Mouse (Mus musculus) midbrain, embryonic 16.5 days (tissue): ENCODE measurements around the gene Ogfod3. TPM values are rescaled to one million over a fixed set of nuclear protein-coding genes. Genes with fewer than 3 reads are reported as not detected.

ENCODE experiments used
- ATAC-seq: fragments of 200-750 bp; cut with Nextera tagmentation; 2 replicates; pipeline ENCODE4 v1.8.0; 2017; ENCODE audit warnings: moderate TSS enrichment
- H3K27ac ChIP-seq: fragments of 300-500 bp; sonication (generic); 2 replicates; pipeline ENCODE4 v1.5.1; 2014; ENCODE audit warnings: mild to moderate bottlenecking, low read length, mixed read lengths
- H3K27me3 ChIP-seq: fragments of 300-500 bp; sonication (generic); 2 replicates; pipeline ENCODE4 v1.6.1; 2014; ENCODE audit warnings: low read depth, low read length, mixed read lengths; ENCODE audit not compliant: control insufficient read depth, insufficient read depth
- H3K36me3 ChIP-seq: fragments of 300-500 bp; sonication (generic); 2 replicates; pipeline ENCODE4 v1.6.1; 2014; ENCODE audit warnings: mild to moderate bottlenecking, low read length, moderate library complexity, mixed read lengths; ENCODE audit not compliant: control insufficient read depth, insufficient read depth
- H3K4me1 ChIP-seq: fragments of 300-500 bp; sonication (generic); 2 replicates; pipeline ENCODE4 v1.6.1; 2014; ENCODE audit warnings: mild to moderate bottlenecking, low read length, mixed read lengths; ENCODE audit not compliant: control insufficient read depth, insufficient read depth
- H3K4me2 ChIP-seq: fragments of 300-500 bp; sonication (generic); 2 replicates; pipeline ENCODE4 v1.6.1; 2014; ENCODE audit warnings: mild to moderate bottlenecking, low read length, mixed read lengths
- H3K4me3 ChIP-seq: fragments of 300-500 bp; sonication (generic); 2 replicates; pipeline ENCODE4 v1.5.1; 2014; ENCODE audit warnings: low read depth, mild to moderate bottlenecking, low read length, moderate library complexity, mixed read lengths
- H3K9ac ChIP-seq: fragments of 300-500 bp; sonication (generic); 2 replicates; pipeline ENCODE4 v1.6.1; 2014; ENCODE audit warnings: low read depth, low read length, mixed read lengths
- H3K9me3 ChIP-seq: fragments of 300-500 bp; sonication (generic); replicated peaks from 2 replicates; pipeline ENCODE4 v1.6.1; 2014; ENCODE audit warnings: mild to moderate bottlenecking, low read length, mixed read lengths; ENCODE audit not compliant: control insufficient read depth, poor library complexity, severe bottlenecking
- WGBS: fragments of 180-500 bp; shearing (Covaris S2); extraction: QIAGEN DNeasy Blood & Tissue Kit; methylation state at CpG from one replicate; pipeline ENCODE4 v1.1.7; 2014; 5-methylcytosine and 5-hydroxymethylcytosine counted together
- polyA plus RNA-seq: library from polyadenylated mRNA; unstranded; fragments of >200 nt; fragmentation: Nextera tagmentation; extraction: Ambion mirVana; gene quantifications from 2 replicates; pipeline ENCODE4 v1.2.1, GENCODE M21; 2015

The Ogfod3 gene
- polyA plus RNA-seq: 24.0 and 27.6 TPM in 2 replicates

DNA sequence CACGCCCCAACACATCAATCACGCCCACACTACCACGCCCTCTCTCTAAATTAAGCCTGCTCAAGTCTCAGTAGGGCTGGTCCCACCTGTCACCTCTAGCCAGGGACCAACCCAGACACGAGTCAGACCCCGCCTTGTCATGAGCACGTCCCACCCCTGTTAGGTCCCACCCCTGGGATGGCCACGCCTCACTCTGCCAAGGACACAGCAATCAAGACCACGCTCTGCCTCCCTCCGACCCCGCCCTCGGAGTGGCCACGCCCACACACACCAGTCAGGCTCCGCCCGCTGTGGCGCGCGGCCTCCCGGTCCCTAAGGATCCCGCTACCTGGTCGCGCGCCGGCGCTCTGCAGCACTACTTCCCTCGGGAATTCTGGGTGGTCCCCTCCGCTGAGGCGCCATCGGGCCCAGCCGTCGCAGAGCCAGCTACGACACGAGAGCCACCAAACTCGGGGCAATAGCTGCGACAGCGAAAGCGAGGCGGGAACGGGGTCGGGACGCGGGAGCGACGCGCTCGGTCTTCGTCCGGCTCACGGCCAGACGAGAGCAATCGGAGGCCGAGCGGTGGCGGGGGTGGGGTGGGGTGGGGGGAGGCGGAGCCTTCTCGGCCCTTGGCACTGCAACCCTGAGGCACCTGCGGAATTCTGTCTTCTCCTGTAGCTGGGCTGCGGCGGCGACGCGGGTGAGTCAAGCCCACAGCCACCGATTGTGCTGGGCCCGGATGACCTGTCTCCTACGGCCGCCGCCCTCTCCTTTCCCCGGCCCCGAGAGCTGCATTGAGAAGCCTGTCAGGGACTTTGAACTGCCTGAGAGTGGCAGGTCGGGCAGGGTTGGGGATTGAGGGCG lies at the start of gene Ogfod3, which contains the start of gene Hexdc:
Gene Ogfod3, minus strand, starts transcription at position 551 of the 846 bp plus-strand sequence.
Gene Hexdc, plus strand, starts transcription at position 273 of the 846 bp plus-strand sequence.
- H3K27me3 ChIP-seq: no peaks in the 10 kb centered on the region
- H3K27ac ChIP-seq: peak within 1 kb of the TSS; percentile 93
- H3K4me2 ChIP-seq: peak within 1 kb of the TSS; percentile 67
- H3K36me3 ChIP-seq: peaks cover 5% of the 10 kb centered on the region; the same call in 1 of the 2 replicates
- peak; percentile 97 for ATAC-seq
- peaks cover 11% of the 10 kb centered on the region; the same call in 1 of the 2 replicates for H3K4me1 ChIP-seq
- H3K9me3 ChIP-seq: no peaks in the 10 kb centered on the region
- peak within 1 kb of the TSS; percentile 79 for H3K4me3 ChIP-seq
- H3K9ac ChIP-seq: peak within 1 kb of the TSS; percentile 91
- under 1% methylated on average over 66 of the region's 70 CpGs for WGBS

DNA sequence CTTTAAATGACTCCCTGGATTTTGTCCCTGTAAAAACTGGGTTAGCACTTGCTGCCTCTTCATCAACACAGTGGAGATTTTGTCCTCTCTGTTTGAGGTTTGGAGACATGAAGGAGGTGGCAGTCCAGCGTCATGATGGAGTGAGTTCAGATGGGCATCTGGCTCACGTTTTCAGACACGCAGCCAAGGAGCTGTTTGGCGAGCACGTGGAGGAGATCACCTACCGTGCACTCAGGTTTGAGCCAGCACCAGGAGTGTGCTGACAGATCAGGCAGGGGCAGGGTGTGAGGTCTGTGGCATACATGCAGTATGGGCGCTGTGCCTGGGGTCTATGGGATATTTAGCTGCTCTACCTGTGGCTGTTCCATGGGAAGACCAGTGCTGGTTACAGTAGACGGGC lies 45.7 kb upstream of the Ogfod3 start:
- Histone ChIP-seq H3K4me1 (no peaks in the 10 kb centered on the region), H3K27me3 (no peaks in the 10 kb centered on the region), H3K27ac (no peak overlapping the region), H3K36me3 (peaks cover 76% of the 10 kb centered on the region), H3K4me3 (no peak overlapping the region), H3K9ac (no peak overlapping the region), H3K4me2 (no peak overlapping the region), H3K9me3 (no peaks in the 10 kb centered on the region)
- ATAC-seq: no peak
- WGBS: 94% methylated on average over 8 of the region's 8 CpGs

DNA sequence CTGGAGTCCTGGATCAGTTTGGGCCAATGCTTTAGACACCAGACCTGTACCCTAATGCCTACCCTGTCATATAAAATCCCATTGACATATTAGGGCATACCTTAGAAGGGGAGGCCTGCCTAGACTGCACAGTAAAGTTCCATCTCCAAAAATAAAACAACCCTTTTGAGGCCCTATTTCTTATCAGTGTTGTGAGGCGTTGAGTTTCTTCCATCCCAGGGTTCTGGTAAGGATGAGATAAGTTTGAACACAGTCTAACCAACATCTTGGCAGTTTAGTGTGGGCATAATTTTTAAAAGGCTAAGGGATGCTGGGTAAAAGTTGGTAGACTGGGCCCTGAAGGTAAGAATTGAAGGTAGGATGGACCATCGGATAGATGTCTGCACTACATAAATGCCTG lies 35.2 kb upstream of the Ogfod3 start:
- 92% methylated on average over 2 of the region's 2 CpGs for WGBS
- H3K27ac ChIP-seq: no peak overlapping the region
- no peaks in the 10 kb centered on the region for H3K27me3 ChIP-seq
- peaks cover 29% of the 10 kb centered on the region for H3K4me1 ChIP-seq
- no peak overlapping the region; the same call in 1 of the 2 replicates for H3K4me2 ChIP-seq
- peaks cover 15% of the 10 kb centered on the region for H3K36me3 ChIP-seq
- no peak overlapping the region for H3K9ac ChIP-seq
- no peak overlapping the region for H3K4me3 ChIP-seq
- ATAC-seq: no peak
- no peaks in the 10 kb centered on the region for H3K9me3 ChIP-seq

- H3K4me3 ChIP-seq: peak overlapping the region; percentile 84
- peak overlapping the region; percentile 76 for H3K4me2 ChIP-seq
- WGBS: 4% methylated on average over 28 of the region's 28 CpGs
- peak overlapping the region; percentile 100 for H3K27ac ChIP-seq
- no peaks in the 10 kb centered on the region for H3K27me3 ChIP-seq
- peak overlapping the region; percentile 91 for H3K9ac ChIP-seq
- peak; percentile 12; the same call in 1 of the 2 replicates for ATAC-seq
- H3K9me3 ChIP-seq: no peaks in the 10 kb centered on the region
- H3K36me3 ChIP-seq: no peaks in the 10 kb centered on the region; the same call in 1 of the 2 replicates
- H3K4me1 ChIP-seq: peaks cover 29% of the 10 kb centered on the region
These were observed 33.0 kb upstream of the Ogfod3 start for GRCm38 (mm10) chr11:121237345-121238128.

GRCm38 (mm10) chr11:121236564-121237344 lies 32.2 kb upstream of the Ogfod3 start, which contains the start of gene Narf:
TSS of gene Narf (plus strand) at chr11:121237253.
- ATAC-seq: peak; percentile 99
- Histone ChIP-seq H3K36me3 (no peaks in the 10 kb centered on the region; the same call in 1 of the 2 replicates), H3K9me3 (no peaks in the 10 kb centered on the region), H3K27ac (peak within 1 kb of the TSS; percentile 100), H3K4me2 (peak within 1 kb of the TSS; percentile 76), H3K9ac (peak within 1 kb of the TSS; percentile 91), H3K27me3 (no peaks in the 10 kb centered on the region), H3K4me1 (peaks cover 29% of the 10 kb centered on the region), H3K4me3 (peak within 1 kb of the TSS; percentile 84)
- 0% methylated on average over 50 of the region's 50 CpGs for WGBS

GRCm38 (mm10) chr11:121235475-121236238 lies 31.1 kb upstream of the Ogfod3 start:
- H3K4me2 ChIP-seq: peak overlapping the region; percentile 57
- no peak overlapping the region; the same call in 1 of the 2 replicates for H3K4me3 ChIP-seq
- no peak for ATAC-seq
- H3K27ac ChIP-seq: peak overlapping the region; percentile 100
- H3K4me1 ChIP-seq: peaks cover 27% of the 10 kb centered on the region
- H3K9ac ChIP-seq: no peak overlapping the region
- no peaks in the 10 kb centered on the region; the same call in 1 of the 2 replicates for H3K36me3 ChIP-seq
- no peaks in the 10 kb centered on the region for H3K9me3 ChIP-seq
- no peaks in the 10 kb centered on the region for H3K27me3 ChIP-seq
- 23% methylated on average over 9 of the region's 9 CpGs for WGBS

DNA sequence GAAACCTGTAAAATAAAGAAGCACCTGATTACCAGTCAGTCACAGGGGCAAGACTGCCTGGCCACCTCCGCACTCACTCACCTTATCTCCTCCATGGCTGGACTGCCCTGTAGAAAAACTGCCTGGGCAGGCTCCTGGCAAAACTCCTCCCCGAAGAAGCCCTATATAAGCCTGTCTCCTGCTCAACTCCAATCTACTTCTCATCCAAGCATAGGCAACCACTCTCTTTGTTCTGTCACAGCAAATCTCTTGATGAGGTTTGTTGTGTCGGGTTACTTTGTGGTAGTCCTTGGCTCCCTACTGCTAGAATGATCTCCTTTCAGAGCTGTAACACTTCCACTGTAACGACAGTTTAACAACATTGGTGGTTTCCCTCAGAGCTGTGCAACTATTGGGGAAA lies 28.2 kb upstream of the Ogfod3 start:
- WGBS: 36% methylated on average over 4 of the region's 4 CpGs
- ATAC-seq: no peak
- H3K9ac ChIP-seq: no peak overlapping the region

More for the DNA sequence above, 28.2 kb upstream of the Ogfod3 start:
- H3K4me3 ChIP-seq: no peak overlapping the region
- H3K9me3 ChIP-seq: no peaks in the 10 kb centered on the region
- peaks cover 20% of the 10 kb centered on the region for H3K4me1 ChIP-seq
- H3K27ac ChIP-seq: no peak overlapping the region
- no peaks in the 10 kb centered on the region for H3K27me3 ChIP-seq
- no peak overlapping the region for H3K4me2 ChIP-seq
- H3K36me3 ChIP-seq: no peaks in the 10 kb centered on the region
